ENCODE assay signal across 8 mouse cellular contexts in the genomic region with DNA sequence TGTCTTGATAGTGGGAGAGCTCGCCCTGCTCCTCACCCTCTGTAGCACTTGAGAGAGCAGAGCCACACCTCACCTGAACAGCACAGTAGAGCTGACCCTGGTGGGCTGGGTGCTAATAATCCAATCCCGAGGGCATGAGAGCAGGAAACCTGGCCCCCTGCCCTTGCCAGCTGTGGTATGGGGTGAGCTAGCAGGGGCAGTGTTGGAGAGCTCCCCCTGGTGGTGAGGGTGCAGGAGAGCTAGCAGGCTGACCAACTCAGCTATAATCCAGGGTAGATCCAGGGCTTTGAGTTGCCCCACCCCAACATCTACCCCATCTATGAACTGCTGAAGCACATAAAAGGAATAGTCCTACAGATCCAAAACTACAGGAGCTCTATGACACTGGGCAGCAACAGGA.
DNase-seq lines count a peak whose midpoint lies in the region; ATAC-seq and TF ChIP-seq lines count a peak whose summit lies in the region.

No protein-coding gene starts in this region.

- H3K4me3 ChIP-seq in hindbrain, postnatal 0 days (ENCODE audit: low read length), result no peak overlapping the region
- no peak overlapping the region for H3K4me3 ChIP-seq in hindbrain, embryonic 16.5 days (ENCODE audit: low read length)
- no peak overlapping the region for H3K4me3 ChIP-seq in lung, postnatal 0 days (ENCODE audit: low read depth, low read length)

- H3K4me1 ChIP-seq in hindbrain, postnatal 0 days (ENCODE audit: insufficient read depth, low read length), result no peaks in the 10 kb centered on the region
- no peaks in the 10 kb centered on the region for H3K4me1 ChIP-seq in hindbrain, embryonic 16.5 days (ENCODE audit: control insufficient read depth, insufficient read depth, low read depth, low read length)
- H3K4me1 ChIP-seq in lung, postnatal 0 days (ENCODE audit: insufficient read depth, low read depth, low read length), result no peaks in the 10 kb centered on the region

- no peak overlapping the region for H3K9ac ChIP-seq in hindbrain, postnatal 0 days (replicated peaks; ENCODE audit: low read length)
- no peak overlapping the region for H3K9ac ChIP-seq in hindbrain, embryonic 16.5 days (ENCODE audit: low read depth, low read length)
- no peak overlapping the region for H3K9ac ChIP-seq in lung, postnatal 0 days (replicated peaks; ENCODE audit: low read depth)

- peak; percentile 54 for TF ChIP-seq CTCF in hindbrain, postnatal 0 days (IDR thresholded peaks at IDR 0.05; ENCODE audit: low read depth)
- peak; percentile 73 for TF ChIP-seq CTCF in lung, postnatal 0 days (IDR thresholded peaks at IDR 0.05)

- TF ChIP-seq EP300 in lung, postnatal 0 days (IDR thresholded peaks at IDR 0.05), result no peak

- H3K9me3 ChIP-seq in hindbrain, postnatal 0 days (ENCODE audit: low read length), result no peaks in the 10 kb centered on the region
- H3K9me3 ChIP-seq in hindbrain, embryonic 16.5 days (ENCODE audit: control insufficient read depth, low read length), result no peaks in the 10 kb centered on the region
- no peaks in the 10 kb centered on the region for H3K9me3 ChIP-seq in lung, postnatal 0 days (ENCODE audit: low read length)

- no peaks in the 10 kb centered on the region for H3K27me3 ChIP-seq in hindbrain, postnatal 0 days (ENCODE audit: insufficient read depth, low read length)
- H3K27me3 ChIP-seq in hindbrain, embryonic 16.5 days (replicated peaks; ENCODE audit: control insufficient read depth, insufficient read depth, low read length), result no peaks in the 10 kb centered on the region
- no peaks in the 10 kb centered on the region for H3K27me3 ChIP-seq in lung, postnatal 0 days (replicated peaks; ENCODE audit: insufficient read depth, low read length)

- H3K36me3 ChIP-seq in hindbrain, postnatal 0 days (ENCODE audit: insufficient read depth, low read length), result no peaks in the 10 kb centered on the region
- no peaks in the 10 kb centered on the region for H3K36me3 ChIP-seq in hindbrain, embryonic 16.5 days (ENCODE audit: control insufficient read depth, insufficient read depth, low read length)
- no peaks in the 10 kb centered on the region for H3K36me3 ChIP-seq in lung, postnatal 0 days (ENCODE audit: insufficient read depth, low read length)

- 73% methylated on average over 2 of the region's 2 CpGs for WGBS in hindbrain, postnatal 0 days
- WGBS in hindbrain, embryonic 16.5 days, result 89% methylated on average over 2 of the region's 2 CpGs
- 62% methylated on average over 2 of the region's 2 CpGs for WGBS in lung, postnatal 0 days

- no peak for DNase-seq in hindbrain, postnatal 0 days (ENCODE audit: low spot score)
- DNase-seq in CD8-positive naive resting alpha-beta T cell, adult 2 months (ENCODE audit: low read depth in 2 of 2, low spot score in 2 of 2), result peak; percentile 19 to 43
- no peak for DNase-seq in lung, postnatal 0 days (ENCODE audit: low spot score)
- peak; percentile 35 to 39 for DNase-seq in thymus, postnatal 36 days
- no peak for DNase-seq in neural tube, embryonic 10.5 days (ENCODE audit: extremely low spot score, low spot score)
- no peak for DNase-seq in left cerebral cortex, adult 11 months (ENCODE audit: low spot score)

- H3K4me2 ChIP-seq in hindbrain, postnatal 0 days (ENCODE audit: low read depth, low read length), result no peak overlapping the region
- no peak overlapping the region for H3K4me2 ChIP-seq in hindbrain, embryonic 16.5 days (ENCODE audit: low read length)
- H3K4me2 ChIP-seq in lung, postnatal 0 days (replicated peaks; ENCODE audit: low read depth, low read length), result no peak overlapping the region

- H3K27ac ChIP-seq in hindbrain, postnatal 0 days, result no peak overlapping the region
- H3K27ac ChIP-seq in hindbrain, embryonic 16.5 days (ENCODE audit: low read depth, low read length), result no peak overlapping the region
- no peak overlapping the region for H3K27ac ChIP-seq in lung, postnatal 0 days (ENCODE audit: low read length)

- ATAC-seq in hindbrain, postnatal 0 days, result no peak
- no peak for ATAC-seq in hindbrain, embryonic 16.5 days
- ATAC-seq in common myeloid progenitor, adult 5-6 weeks (replicated peaks; ENCODE audit: low read depth, poor library complexity, severe bottlenecking), result 0 out of 2 replicates have a peak, but pooled peaks have one; percentile 39
- ATAC-seq in lung, postnatal 0 days, result no peak

Comparison
In these comparisons a context has a peak if more than half of its experiments do, and no peak if none do; other contexts are left out.
1. DNase-seq: peak in CD8-positive naive resting alpha-beta T cell, adult 2 months (2 of 2) and thymus, postnatal 36 days (2 of 2); none in hindbrain, postnatal 0 days (single experiment), lung, postnatal 0 days (single experiment), neural tube, embryonic 10.5 days (single experiment) and left cerebral cortex, adult 11 months (single experiment).